ENCODE assay signal across 16 mouse cellular contexts in the genomic region with DNA sequence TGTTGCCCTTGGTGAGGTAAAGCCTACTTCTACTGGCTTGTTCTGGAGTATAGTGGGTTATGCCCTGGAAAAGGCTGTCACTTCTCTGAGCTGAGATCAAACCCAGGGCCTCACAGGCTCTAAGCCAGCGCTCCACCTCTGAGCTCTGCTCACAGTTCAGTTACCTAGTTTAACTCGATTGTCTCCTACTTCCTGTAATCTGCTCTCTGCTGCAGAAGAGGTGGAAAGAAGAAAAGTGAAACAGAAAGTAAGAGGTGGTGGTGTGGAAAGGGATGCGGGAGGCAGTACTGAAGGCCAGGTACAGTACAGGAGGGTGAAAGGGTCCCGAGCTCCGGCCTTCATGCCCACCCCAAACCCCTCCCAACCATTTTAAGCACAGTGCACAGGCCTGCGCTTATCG.
DNase-seq lines count a peak whose midpoint lies in the region; ATAC-seq and TF ChIP-seq lines count a peak whose summit lies in the region.
"Had no signal": no experiment of that assay in that cellular context is flagged by ENCODE, and none has a peak within 500 bp of the region (broad histone marks: within the 10 kb centered on the region; RNA-seq: fewer than 3 reads in every experiment).

No protein-coding gene starts in this region.

- H3K27ac ChIP-seq in spleen, adult 2 months (ENCODE audit: insufficient read depth, low read length): peak overlapping the region; percentile 61
- no peak overlapping the region for H3K27ac ChIP-seq in bone marrow, adult 2 months (ENCODE audit: control insufficient read depth, insufficient read depth, low read depth, low read length, poor library complexity)
- H3K27ac ChIP-seq: gastrocnemius, adult 2 months; heart, embryonic 13.5 days; layer of hippocampus, adult 2 months; limb, embryonic 13.5 days had no signal

- 0 out of 2 replicates have a peak, but pooled peaks have one; percentile 26 for ATAC-seq in megakaryocyte-erythroid progenitor cell, adult 5-6 weeks (replicated peaks; ENCODE audit: low FRiP score, low TSS enrichment, poor library complexity, severe bottlenecking)
- ATAC-seq: hindbrain, embryonic 16.5 days had no signal

- H3K27me3 ChIP-seq in spleen, adult 2 months (ENCODE audit: control insufficient read depth, insufficient read depth, low read length): no peaks in the 10 kb centered on the region
- H3K27me3 ChIP-seq: heart, embryonic 13.5 days; limb, embryonic 13.5 days had no signal

- no peak for TF ChIP-seq CTCF in spleen, adult 2 months (IDR thresholded peaks at IDR 0.05; ENCODE audit: extremely low read depth, insufficient read depth, insufficient read length, insufficient replicate concordance)
- TF ChIP-seq CTCF in bone marrow, adult 2 months (IDR thresholded peaks at IDR 0.05; ENCODE audit: control insufficient read depth, insufficient read depth, low read length): no peak

- peaks cover 11% of the 10 kb centered on the region; the same call in 1 of the 2 replicates for H3K4me1 ChIP-seq in spleen, adult 2 months (ENCODE audit: control insufficient read depth, insufficient read depth, insufficient read length)
- no peaks in the 10 kb centered on the region; the same call in 1 of the 2 replicates for H3K4me1 ChIP-seq in bone marrow, adult 2 months (ENCODE audit: control insufficient read depth, insufficient read depth, low read length)
- H3K4me1 ChIP-seq: limb, embryonic 13.5 days had no signal

- peak in 1 of 2 experiments; percentile 45 for DNase-seq in spleen, adult 2 months (ENCODE audit: low read depth in 1 of 2, low spot score in 2 of 2)
- no peak for DNase-seq in spleen, adult 12 weeks (ENCODE audit: low spot score)
- DNase-seq in thymus, postnatal 4 days: peak; percentile 32
- DNase-seq in adrenal gland, postnatal 36 days: no peak
- DNase-seq in c-Kit-positive CD71-positive TER-119-positive erythroid progenitor cells, embryonic 14.5 days (ENCODE audit: low spot score): no peak
- no peak for DNase-seq in urinary bladder, postnatal 4 days (ENCODE audit: low spot score in 2 of 2)
- DNase-seq: lung, postnatal 10 days; retina, postnatal 1 day had no signal

- no peak for TF ChIP-seq POLR2A in spleen, adult 2 months (IDR thresholded peaks at IDR 0.05; ENCODE audit: low read depth, low read length)
- no peak for TF ChIP-seq POLR2A in bone marrow, adult 2 months (IDR thresholded peaks at IDR 0.05; ENCODE audit: borderline replicate concordance, control insufficient read depth, low read depth, low read length)

- peak overlapping the region; percentile 50 for H3K4me3 ChIP-seq in spleen, adult 2 months (ENCODE audit: extremely low read depth, insufficient read depth, insufficient read length)
- H3K4me3 ChIP-seq in bone marrow, adult 2 months (replicated peaks; ENCODE audit: control insufficient read depth, low read depth, low read length): peak overlapping the region; percentile 44
- H3K4me3 ChIP-seq: gastrocnemius, adult 2 months; heart, embryonic 13.5 days; layer of hippocampus, adult 2 months; limb, embryonic 13.5 days had no signal

- no peaks in the 10 kb centered on the region for H3K36me3 ChIP-seq in spleen, adult 2 months (ENCODE audit: control insufficient read depth, insufficient read depth, low read length)
- H3K36me3 ChIP-seq: G1E; heart, embryonic 13.5 days; limb, embryonic 13.5 days had no signal

- WGBS in spleen, adult 2 months: 30% methylated on average over 7 of the region's 7 CpGs
- WGBS in bone marrow, adult 2 months: 26% methylated on average over 7 of the region's 7 CpGs
